In the genomic region with DNA sequence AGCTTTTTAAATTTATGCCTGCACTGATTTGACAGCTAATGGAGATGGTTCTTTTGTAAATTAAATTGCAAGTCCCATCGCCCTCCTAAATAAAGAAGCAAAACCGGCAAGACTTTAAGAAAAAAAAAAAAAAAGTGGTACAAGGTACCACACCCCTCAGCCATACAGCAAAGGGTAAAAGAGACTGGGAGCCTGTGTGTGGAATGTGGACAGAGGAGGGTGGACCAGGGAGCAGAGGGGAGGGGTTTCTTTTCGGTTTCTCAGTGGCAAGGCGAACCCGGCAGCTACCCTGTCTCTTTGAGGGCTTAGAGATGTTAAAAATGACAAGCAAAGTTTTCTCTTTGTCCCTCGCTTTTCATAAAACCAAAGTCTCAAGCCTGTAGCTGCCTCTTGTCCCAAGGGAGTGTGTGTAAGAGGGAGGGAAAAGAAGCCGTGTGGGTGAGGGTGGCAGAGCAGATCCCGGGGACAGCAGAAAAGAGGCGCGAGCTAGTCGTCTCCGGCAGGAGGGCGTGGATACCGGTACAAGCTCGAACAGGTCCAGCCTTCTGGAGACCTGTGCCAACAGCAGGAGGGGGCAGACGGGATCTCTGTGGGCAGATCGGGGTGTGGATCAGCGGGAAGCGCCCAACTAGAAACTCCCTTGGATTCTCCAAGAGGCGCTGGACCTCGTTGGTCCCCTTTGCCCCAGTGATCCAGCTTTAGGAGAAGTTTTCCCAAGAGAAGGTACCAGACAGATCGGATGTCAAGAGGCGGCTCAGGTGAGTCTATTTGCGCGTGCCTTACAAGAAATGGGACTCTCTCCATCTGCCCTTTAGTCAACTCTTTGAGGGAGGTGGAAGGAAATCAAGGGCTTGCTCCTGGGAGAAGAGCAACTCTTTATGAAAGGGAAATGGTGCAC, we compare ENCODE assay signal across 8 mouse cellular contexts. TPM values are rescaled to one million over a fixed set of nuclear protein-coding genes. Genes with fewer than 3 reads are reported as not detected.
A peak's percentile ranks its signal among the peaks of the same experiment; 100 is the strongest.
DNase-seq lines count a peak whose midpoint lies in the region; ATAC-seq and TF ChIP-seq lines count a peak whose summit lies in the region.

A gene (plus strand): TSS at position 195 of the 898 bp plus-strand sequence.

- no peaks in the 10 kb centered on the region for H3K9me3 ChIP-seq in hindbrain, embryonic 11.5 days (ENCODE audit: control insufficient read depth, low read length)
- no peaks in the 10 kb centered on the region for H3K9me3 ChIP-seq in midbrain, embryonic 14.5 days (ENCODE audit: control insufficient read depth, low read length)

- no peak within 1 kb of the TSS for H3K27ac ChIP-seq in testis, adult 2 months (ENCODE audit: control insufficient read depth, insufficient read depth, low read depth, low read length)
- H3K27ac ChIP-seq in hindbrain, embryonic 11.5 days (ENCODE audit: low read depth, low read length), result 0 out of 2 replicates have a peak within 1 kb of the TSS, but pooled peaks have one; percentile 55
- peak within 1 kb of the TSS; percentile 92 for H3K27ac ChIP-seq in midbrain, embryonic 14.5 days (replicated peaks; ENCODE audit: low read depth, low read length)

- WGBS in hindbrain, embryonic 11.5 days, result 2% methylated on average over 25 of the region's 25 CpGs
- WGBS in midbrain, embryonic 14.5 days, result 3% methylated on average over 25 of the region's 25 CpGs

- peak within 1 kb of the TSS; percentile 48 for H3K9ac ChIP-seq in hindbrain, embryonic 11.5 days (ENCODE audit: low read depth, low read length)
- peak within 1 kb of the TSS; percentile 87 for H3K9ac ChIP-seq in midbrain, embryonic 14.5 days (replicated peaks; ENCODE audit: low read length)

- H3K27me3 ChIP-seq in testis, adult 2 months (ENCODE audit: control insufficient read depth, insufficient read depth, low read length), result no peaks in the 10 kb centered on the region
- H3K27me3 ChIP-seq in hindbrain, embryonic 11.5 days (ENCODE audit: control insufficient read depth, insufficient read depth, low read length), result peaks cover 17% of the 10 kb centered on the region
- H3K27me3 ChIP-seq in midbrain, embryonic 14.5 days (ENCODE audit: control insufficient read depth, insufficient read depth, low read length), result no peaks in the 10 kb centered on the region

- ATAC-seq in common myeloid progenitor, adult 5-6 weeks (replicated peaks; ENCODE audit: low read depth, poor library complexity, severe bottlenecking), result peak; percentile 67
- ATAC-seq in hindbrain, embryonic 11.5 days (ENCODE audit: low FRiP score), result 0 out of 2 replicates have a peak, but pooled peaks have one; percentile 9
- 0 out of 2 replicates have a peak, but pooled peaks have one; percentile 12 for ATAC-seq in midbrain, embryonic 14.5 days (ENCODE audit: low FRiP score, low TSS enrichment)

- no peak for TF ChIP-seq POLR2A in testis, adult 2 months (IDR thresholded peaks at IDR 0.05; ENCODE audit: control insufficient read depth, low read depth, low read length)

- no peaks in the 10 kb centered on the region for H3K36me3 ChIP-seq in testis, adult 2 months (ENCODE audit: control insufficient read depth, insufficient read depth, low read length)
- no peaks in the 10 kb centered on the region for H3K36me3 ChIP-seq in hindbrain, embryonic 11.5 days (ENCODE audit: control insufficient read depth, insufficient read depth, low read length)
- H3K36me3 ChIP-seq in midbrain, embryonic 14.5 days (ENCODE audit: control insufficient read depth, insufficient read depth, low read length), result no peaks in the 10 kb centered on the region

- H3K4me1 ChIP-seq in testis, adult 2 months (ENCODE audit: control insufficient read depth, insufficient read depth, low read length), result peaks cover 14% of the 10 kb centered on the region
- H3K4me1 ChIP-seq in hindbrain, embryonic 11.5 days (replicated peaks; ENCODE audit: control insufficient read depth, insufficient read depth, low read length), result peaks cover 4% of the 10 kb centered on the region; the same call in 1 of the 2 replicates
- H3K4me1 ChIP-seq in midbrain, embryonic 14.5 days (ENCODE audit: control insufficient read depth, insufficient read depth, low read length), result peaks cover 11% of the 10 kb centered on the region; the same call in 1 of the 2 replicates

- no peak for TF ChIP-seq CTCF in testis, adult 2 months (IDR thresholded peaks at IDR 0.05; ENCODE audit: control insufficient read depth, insufficient read depth, insufficient replicate concordance, low read depth, low read length)

- no peak for DNase-seq in testis, postnatal 14 days (ENCODE audit: low spot score)
- peak; percentile 34 for DNase-seq in hindbrain, embryonic 11.5 days (ENCODE audit: low spot score)
- DNase-seq in layer of hippocampus, postnatal 25 days (ENCODE audit: extremely low spot score in 1 of 2, low spot score in 1 of 2), result peak; percentile 39 to 49
- DNase-seq in midbrain, embryonic 14.5 days, result peak; percentile 69
- peak; percentile 28 to 29 for DNase-seq in urinary bladder, postnatal 36 days (ENCODE audit: low spot score in 2 of 2)
- no peak for DNase-seq in heart, adult 8-10 months (ENCODE audit: low spot score)

- peak within 1 kb of the TSS; percentile 55 for H3K4me2 ChIP-seq in hindbrain, embryonic 11.5 days (replicated peaks; ENCODE audit: low read depth, low read length)
- peak within 1 kb of the TSS; percentile 69 for H3K4me2 ChIP-seq in midbrain, embryonic 14.5 days (ENCODE audit: low read length)

- no peak within 1 kb of the TSS; the same call in 1 of the 2 replicates for H3K4me3 ChIP-seq in testis, adult 2 months (ENCODE audit: control insufficient read depth, low read depth, low read length)
- H3K4me3 ChIP-seq in hindbrain, embryonic 11.5 days (ENCODE audit: low read depth, low read length), result peak within 1 kb of the TSS; percentile 33
- peak within 1 kb of the TSS; percentile 59 for H3K4me3 ChIP-seq in midbrain, embryonic 14.5 days (replicated peaks; ENCODE audit: low read depth, low read length)

RNA-seq across cellular contexts. Expression of the gene that starts here (rescaled TPM):
- 159 and 192 TPM in 2 replicates for polyA plus RNA-seq in testis, adult 2 months (2012; rRNA removed)
- not detected in 2 replicates for total RNA-seq in common myeloid progenitor, adult 5-6 weeks (2017)
- polyA plus RNA-seq in hindbrain, embryonic 11.5 days (2014; fragmentation: Nextera tagmentation; extraction: Ambion mirVana), result 18.7 and 29.1 TPM in 2 replicates
- total RNA-seq in layer of hippocampus, postnatal 25 days (2021), result 100 to 1,000 TPM; 162 to 167 TPM
- 146 and 152 TPM in 2 replicates for polyA plus RNA-seq in midbrain, embryonic 14.5 days (2014; fragmentation: Nextera tagmentation; extraction: Ambion mirVana)
- total RNA-seq in heart, adult 8-10 months (2022), result 1 to 10 TPM in 3 of 4 experiments, under 1 TPM in 1; 0.78 to 1.5 (median 1.3) TPM

Comparison
In these comparisons a context has a peak if more than half of its experiments do, and no peak if none do; other contexts are left out.
1. RNA of the gene that starts here (total RNA-seq): 162 to 167 TPM in layer of hippocampus, postnatal 25 days; 0.78 to 1.5 TPM in heart, adult 8-10 months and not detected in common myeloid progenitor, adult 5-6 weeks; every median in the first group is over 10 times any median in the second.
2. Peak in ATAC-seq in common myeloid progenitor, adult 5-6 weeks; RNA of the gene not detected or under 1 TPM.
3. DNase-seq: peak in hindbrain, embryonic 11.5 days (single experiment), layer of hippocampus, postnatal 25 days (2 of 2), midbrain, embryonic 14.5 days (single experiment) and urinary bladder, postnatal 36 days (2 of 2); none in testis, postnatal 14 days (single experiment) and heart, adult 8-10 months (single experiment).
4. ATAC-seq: peak in every context shown above with its lines; median percentile 67 in common myeloid progenitor, adult 5-6 weeks; 12 in midbrain, embryonic 14.5 days; 9 in hindbrain, embryonic 11.5 days.